Mouse (Mus musculus) ES-Bruce4 (cell line): Measurements from ENCODE around the gene Tbc1d14. TPM values are rescaled to one million over a fixed set of nuclear protein-coding genes. Genes with fewer than 3 reads are reported as not detected.

Experiments
- H3K27ac ChIP-seq: 2 replicates; pipeline ENCODE4 v1.5.1; 2012; ENCODE audit warnings: low read length, inconsistent platforms; ENCODE audit not compliant: insufficient read depth
- H3K27me3 ChIP-seq: 2 replicates; pipeline ENCODE4 v1.6.1; 2012; ENCODE audit warnings: mild to moderate bottlenecking, low read length, inconsistent platforms; ENCODE audit not compliant: control insufficient read depth, poor library complexity, insufficient read depth, severe bottlenecking
- H3K36me3 ChIP-seq: 2 replicates; pipeline ENCODE4 v1.6.1; 2012; ENCODE audit warnings: inconsistent platforms, mild to moderate bottlenecking, low read length, moderate library complexity; ENCODE audit not compliant: control insufficient read depth, poor library complexity, insufficient read depth, severe bottlenecking
- H3K4me1 ChIP-seq: one replicate; pipeline ENCODE4 v1.8.1; 2011; ENCODE audit warnings: low read length; ENCODE audit not compliant: control insufficient read depth, insufficient read depth
- H3K4me3 ChIP-seq: 2 replicates; pipeline ENCODE4 v1.5.1; 2011; ENCODE audit warnings: low read depth, mild to moderate bottlenecking, low read length
- H3K9ac ChIP-seq: 2 replicates; pipeline ENCODE4 v1.6.1; 2012; ENCODE audit warnings: low read depth, mild to moderate bottlenecking, inconsistent platforms; ENCODE audit not compliant: poor library complexity, severe bottlenecking
- H3K9me3 ChIP-seq: replicated peaks from 2 replicates; pipeline ENCODE4 v1.6.1; 2012; ENCODE audit warnings: mild to moderate bottlenecking, low read length, inconsistent platforms; ENCODE audit not compliant: control insufficient read depth, poor library complexity, insufficient read depth, severe bottlenecking
- CTCF ChIP-seq: IDR thresholded peaks from one replicate; pipeline ENCODE4 v1.8.1; 2011; ENCODE audit warnings: low read depth, low read length
- EP300 ChIP-seq: IDR thresholded peaks from 2 replicates; pipeline ENCODE4 v1.6.1; 2011; ENCODE audit warnings: low read depth, low read length; ENCODE audit not compliant: insufficient read depth
- POLR2A ChIP-seq: IDR thresholded peaks from one replicate; pipeline ENCODE4 v1.8.1; 2011; ENCODE audit warnings: low read length; ENCODE audit not compliant: insufficient read depth
- polyA plus RNA-seq: library from polyadenylated mRNA; stranded (reverse); fragments of >200 nt; gene quantifications from 2 replicates; pipeline ENCODE4 v1.2.4, GENCODE M21; 2011; ENCODE audit warnings: low read depth; ENCODE audit not compliant: missing spikeins, insufficient read depth, insufficient read length

Gene Tbc1d14
- polyA plus RNA-seq, 1 experiment, result 28.8 TPM

- TF ChIP-seq POLR2A (no peak), EP300 (no peak), CTCF (no peak)
- Histone ChIP-seq H3K27ac (no peak overlapping the region), H3K4me3 (no peak overlapping the region), H3K9me3 (no peaks in the 10 kb centered on the region), H3K9ac (no peak overlapping the region), H3K36me3 (no peaks in the 10 kb centered on the region), H3K4me1 (peaks cover 10% of the 10 kb centered on the region), H3K27me3 (no peaks in the 10 kb centered on the region)
Measured at GRCm38 (mm10) chr5:36560490-36560889, 32.6 kb downstream of the Tbc1d14 start.

GRCm38 (mm10) chr5:36559510-36560235 lies 33.4 kb downstream of the Tbc1d14 start:
- Histone ChIP-seq H3K36me3 (no peaks in the 10 kb centered on the region), H3K27me3 (no peaks in the 10 kb centered on the region), H3K9ac (no peak overlapping the region), H3K4me1 (peaks cover 12% of the 10 kb centered on the region), H3K4me3 (no peak overlapping the region), H3K9me3 (no peaks in the 10 kb centered on the region), H3K27ac (no peak overlapping the region)
- TF ChIP-seq EP300 (no peak), POLR2A (no peak), CTCF (no peak)

- Histone ChIP-seq H3K9me3 (no peaks in the 10 kb centered on the region), H3K9ac (no peak overlapping the region), H3K4me3 (no peak overlapping the region), H3K36me3 (no peaks in the 10 kb centered on the region), H3K27ac (no peak overlapping the region), H3K27me3 (no peaks in the 10 kb centered on the region), H3K4me1 (peaks cover 13% of the 10 kb centered on the region)
- no peak for TF ChIP-seq CTCF
- TF ChIP-seq EP300, result no peak
- no peak for TF ChIP-seq POLR2A
Measured at GRCm38 (mm10) chr5:36559106-36559505, 34.0 kb downstream of the Tbc1d14 start.

GRCm38 (mm10) chr5:36558526-36558925 lies 34.5 kb downstream of the Tbc1d14 start:
- Histone ChIP-seq H3K27me3 (no peaks in the 10 kb centered on the region), H3K9ac (no peak overlapping the region), H3K9me3 (no peaks in the 10 kb centered on the region), H3K36me3 (no peaks in the 10 kb centered on the region), H3K4me3 (no peak overlapping the region), H3K27ac (no peak overlapping the region), H3K4me1 (peaks cover 15% of the 10 kb centered on the region)
- no peak for TF ChIP-seq CTCF
- TF ChIP-seq POLR2A, result no peak
- no peak for TF ChIP-seq EP300

GRCm38 (mm10) chr5:36557584-36558308 lies 35.3 kb downstream of the Tbc1d14 start:
- Histone ChIP-seq H3K4me3 (no peak overlapping the region), H3K9me3 (no peaks in the 10 kb centered on the region), H3K27me3 (no peaks in the 10 kb centered on the region), H3K9ac (no peak overlapping the region), H3K36me3 (no peaks in the 10 kb centered on the region), H3K27ac (no peak overlapping the region), H3K4me1 (peaks cover 9% of the 10 kb centered on the region)
- no peak for TF ChIP-seq CTCF
- no peak for TF ChIP-seq POLR2A
- no peak for TF ChIP-seq EP300

- Histone ChIP-seq H3K27ac (no peak overlapping the region), H3K4me3 (no peak overlapping the region), H3K36me3 (no peaks in the 10 kb centered on the region), H3K9me3 (no peaks in the 10 kb centered on the region), H3K9ac (no peak overlapping the region), H3K27me3 (no peaks in the 10 kb centered on the region), H3K4me1 (peaks cover 11% of the 10 kb centered on the region)
- no peak for TF ChIP-seq EP300
- no peak for TF ChIP-seq POLR2A
- no peak for TF ChIP-seq CTCF
Measured at GRCm38 (mm10) chr5:36556906-36557305, 36.2 kb downstream of the Tbc1d14 start.
